Mouse (Mus musculus) hematopoietic multipotent progenitor cell, adult 10-12 weeks (in vitro differentiated cells): ENCODE data around the gene Dcakd. TPM values are rescaled to one million over a fixed set of nuclear protein-coding genes. Genes with fewer than 3 reads are reported as not detected.

Experiments
- polyA plus RNA-seq: library from polyadenylated mRNA; stranded (reverse); fragments of >175 nt; gene quantifications from 2 replicates; pipeline ENCODE4 v1.2.3, GENCODE M21; 2012; ENCODE audit warnings: low replicate concordance

The Dcakd gene
- 30.8 and 47.5 TPM in 2 replicates for polyA plus RNA-seq

DNA sequence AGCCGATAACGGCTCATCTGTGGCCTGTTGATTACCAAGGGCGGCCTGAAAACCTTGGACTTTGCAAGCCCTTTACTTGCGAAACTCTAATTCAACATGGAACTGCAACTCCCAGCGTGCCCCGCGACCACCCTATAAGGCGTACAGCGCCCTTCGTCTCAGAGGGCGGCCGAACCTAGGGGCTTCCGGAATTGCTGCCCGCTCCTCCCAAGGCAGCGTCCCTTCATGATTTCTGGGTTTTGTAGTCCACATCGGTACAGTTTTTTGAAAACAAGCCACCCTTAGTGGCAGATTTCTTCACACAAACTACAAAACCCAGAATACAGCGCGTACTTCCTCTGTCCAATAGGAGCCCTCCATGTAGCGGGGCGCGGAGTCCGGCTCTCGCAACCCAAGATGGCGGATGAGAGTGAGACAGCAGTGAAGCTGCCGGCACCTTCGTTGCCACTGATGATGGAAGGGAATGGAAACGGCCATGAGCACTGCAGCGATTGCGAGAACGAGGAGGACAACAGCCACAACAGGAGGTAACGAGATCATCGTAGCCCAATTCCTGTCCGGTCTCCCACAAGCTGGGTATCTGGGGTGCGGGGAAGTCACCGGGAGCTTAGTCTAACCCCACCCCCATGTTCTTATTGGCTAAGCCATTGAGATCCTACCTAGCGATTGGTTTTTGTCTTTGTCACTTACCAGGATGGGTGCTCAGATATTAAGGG is at the start of gene Dcakd, which contains the start of gene Nmt1:
Gene Dcakd (minus strand): TSS at position 158 of the 716 bp plus-strand sequence.
Gene Nmt1 (plus strand): TSS at position 15 of the 716 bp plus-strand sequence.

GRCm38 (mm10) chr11:102946265-102946991 is 81.7 kb downstream of the Dcakd start, which contains the start of gene C1ql1:
C1ql1 (minus strand) TSS chr11:102946688.

Other genes with a start within 250 kb of the Dcakd start
- not detected in 2 replicates for gene Gjc1, start 208.6 kb downstream of the Dcakd start, polyA plus RNA-seq
- gene Higd1b, start 192.5 kb downstream of the Dcakd start, polyA plus RNA-seq: not detected in 2 replicates
- 92.1 and 150 TPM in 2 replicates for gene Eftud2, start 147.3 kb downstream of the Dcakd start, polyA plus RNA-seq
- gene Ccdc103, start 147.1 kb downstream of the Dcakd start, polyA plus RNA-seq: not detected in 2 replicates
- not detected in 2 replicates for gene Fam187a, start 143.2 kb downstream of the Dcakd start, polyA plus RNA-seq
- 1.1 TPM in 1 of 2 replicates, not detected in the other for gene Gfap, start 127.4 kb downstream of the Dcakd start, polyA plus RNA-seq
- 3.6 and 12.5 TPM in 2 replicates for gene Kif18b, start 103.2 kb downstream of the Dcakd start, polyA plus RNA-seq
- gene C1ql1, start 81.6 kb downstream of the Dcakd start, polyA plus RNA-seq: not detected in 2 replicates
- gene Nmt1, start 143 bp downstream of the Dcakd start, polyA plus RNA-seq: 9.5 and 16.8 TPM in 2 replicates
- gene Plcd3, start 73.3 kb upstream of the Dcakd start, polyA plus RNA-seq: 0.15 and 0.18 TPM in 2 replicates
- 60.3 and 69.9 TPM in 2 replicates for gene Acbd4, start 73.3 kb upstream of the Dcakd start, polyA plus RNA-seq
- 25.6 and 27.7 TPM in 2 replicates for gene Hexim1, start 87.9 kb upstream of the Dcakd start, polyA plus RNA-seq
- gene Hexim2, start 104.1 kb upstream of the Dcakd start, polyA plus RNA-seq: 4.3 and 5.1 TPM in 2 replicates
- gene Fmnl1, start 142.8 kb upstream of the Dcakd start, polyA plus RNA-seq: 244 and 485 TPM in 2 replicates
- not detected in 2 replicates for gene 1700023F06Rik, start 180.2 kb upstream of the Dcakd start, polyA plus RNA-seq
- gene Spata32, start 190.1 kb upstream of the Dcakd start, polyA plus RNA-seq: 0.18 TPM in 1 of 2 replicates, not detected in the other
- 44.3 and 54.1 TPM in 2 replicates for gene Map3k14, start 239.1 kb upstream of the Dcakd start, polyA plus RNA-seq